Mouse (Mus musculus) kidney, adult 18-20 months (tissue): ENCODE measurements around the gene Tcf21.

ENCODE experiments used
- DNase-seq: peaks from one replicate; pipeline ENCODE4 v3.0.0; 2021

Gene Tcf21

GRCm38 (mm10) chr10:22819871-22820590 is at the start of gene Tcf21:
Tcf21 (minus strand) TSS chr10:22820174.
- DNase-seq: peak; percentile 46

GRCm38 (mm10) chr10:22868386-22868918 is 48.5 kb upstream of the Tcf21 start:
- no peak for DNase-seq

GRCm38 (mm10) chr10:22867210-22867609 is 47.2 kb upstream of the Tcf21 start:
- no peak for DNase-seq

DNA sequence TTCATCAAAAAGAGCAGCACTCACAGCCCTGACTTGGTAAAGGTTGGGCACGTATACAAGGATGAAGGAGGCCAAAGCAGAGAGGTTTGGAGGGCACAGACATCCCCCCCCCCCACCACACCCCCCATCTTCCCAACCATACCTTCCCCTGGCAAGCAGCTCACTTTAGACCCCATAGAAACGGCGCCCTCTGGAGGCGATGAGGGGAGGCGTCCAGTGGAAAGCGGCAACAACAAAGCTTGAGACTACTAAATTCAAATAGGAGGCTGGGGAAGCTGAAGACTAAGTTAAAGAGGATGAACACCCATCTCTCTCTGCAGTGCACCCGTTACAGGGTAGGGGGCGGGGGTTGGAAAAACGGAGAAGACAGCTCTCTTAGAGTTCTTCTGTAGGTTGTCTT is 38.1 kb upstream of the Tcf21 start:
- no peak for DNase-seq

DNA sequence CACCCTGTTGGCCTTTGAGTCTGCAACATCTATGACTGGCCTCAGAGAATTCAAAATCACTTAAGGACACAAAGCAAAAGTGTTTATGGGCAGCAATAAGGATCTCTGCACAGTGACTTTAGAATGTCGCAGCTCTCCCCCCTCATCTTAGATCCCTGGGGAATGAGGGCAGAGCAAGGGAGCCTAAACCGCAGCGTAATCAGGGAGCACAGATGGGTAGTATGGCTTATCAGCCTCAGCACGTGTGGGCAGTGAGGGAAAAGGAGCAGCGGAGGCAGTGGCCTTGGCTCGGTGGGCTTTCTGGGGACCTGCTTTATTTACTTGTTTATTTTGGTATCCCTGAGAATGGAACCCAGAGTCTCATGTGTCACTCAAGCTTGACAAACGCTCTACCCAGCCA is 34.4 kb upstream of the Tcf21 start:
- no peak for DNase-seq

- no peak for DNase-seq
These were observed 25.4 kb upstream of the Tcf21 start for GRCm38 (mm10) chr10:22845351-22845750.

GRCm38 (mm10) chr10:22844731-22845130 is 24.8 kb upstream of the Tcf21 start:
- no peak for DNase-seq

GRCm38 (mm10) chr10:22843440-22844361 is 23.7 kb upstream of the Tcf21 start:
- DNase-seq: no peak

GRCm38 (mm10) chr10:22842781-22843439 is 22.9 kb upstream of the Tcf21 start:
- DNase-seq: no peak

GRCm38 (mm10) chr10:22842113-22842512 is 22.1 kb upstream of the Tcf21 start:
- no peak for DNase-seq

DNA sequence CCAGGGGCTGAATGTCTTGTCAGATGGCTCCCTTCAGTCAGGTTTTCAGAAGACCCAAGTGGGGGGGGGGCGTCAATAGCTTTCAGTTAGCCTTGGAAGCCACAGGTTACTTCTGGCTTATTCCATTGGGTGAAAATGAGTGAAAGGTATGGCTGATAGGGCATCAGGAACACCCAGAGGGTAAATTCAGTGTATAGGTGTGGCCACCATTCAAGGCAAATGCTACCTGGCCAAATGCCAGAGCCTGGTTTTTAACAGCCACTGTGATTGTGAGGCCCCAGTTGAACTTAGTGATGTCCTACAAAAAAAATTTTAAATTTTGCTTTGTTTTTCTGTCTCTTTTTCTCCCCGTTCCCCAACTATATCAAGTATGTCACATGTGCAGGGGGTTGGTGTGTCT is 6.3 kb upstream of the Tcf21 start:
- no peak for DNase-seq

- no peak for DNase-seq
These were observed 2.9 kb upstream of the Tcf21 start for GRCm38 (mm10) chr10:22822896-22823295.

- no peak for DNase-seq
These were observed 2.5 kb upstream of the Tcf21 start for GRCm38 (mm10) chr10:22822486-22822885.

GRCm38 (mm10) chr10:22821709-22822108 is 1.7 kb upstream of the Tcf21 start:
- no peak for DNase-seq

GRCm38 (mm10) chr10:22821267-22821666 is 1.3 kb upstream of the Tcf21 start:
- DNase-seq: no peak

DNA sequence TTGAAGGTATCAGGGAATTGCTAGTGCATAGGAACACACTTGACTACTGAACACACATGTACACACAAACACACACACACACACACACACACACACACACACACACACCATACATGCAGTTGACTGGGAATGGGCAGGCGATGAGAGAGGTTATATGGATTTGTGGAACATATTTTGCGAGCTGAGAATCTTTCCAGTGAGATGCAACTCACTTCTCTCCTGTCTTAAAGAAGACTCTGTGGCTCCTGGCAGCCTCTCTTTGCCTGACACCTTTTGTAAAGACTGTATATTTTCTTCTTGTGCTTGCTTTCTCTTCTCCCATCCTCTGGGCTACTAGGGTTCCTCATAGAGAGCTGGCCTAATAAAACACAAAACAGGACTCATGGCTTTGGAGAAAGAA is 867 bp upstream of the Tcf21 start:
- no peak for DNase-seq

DNA sequence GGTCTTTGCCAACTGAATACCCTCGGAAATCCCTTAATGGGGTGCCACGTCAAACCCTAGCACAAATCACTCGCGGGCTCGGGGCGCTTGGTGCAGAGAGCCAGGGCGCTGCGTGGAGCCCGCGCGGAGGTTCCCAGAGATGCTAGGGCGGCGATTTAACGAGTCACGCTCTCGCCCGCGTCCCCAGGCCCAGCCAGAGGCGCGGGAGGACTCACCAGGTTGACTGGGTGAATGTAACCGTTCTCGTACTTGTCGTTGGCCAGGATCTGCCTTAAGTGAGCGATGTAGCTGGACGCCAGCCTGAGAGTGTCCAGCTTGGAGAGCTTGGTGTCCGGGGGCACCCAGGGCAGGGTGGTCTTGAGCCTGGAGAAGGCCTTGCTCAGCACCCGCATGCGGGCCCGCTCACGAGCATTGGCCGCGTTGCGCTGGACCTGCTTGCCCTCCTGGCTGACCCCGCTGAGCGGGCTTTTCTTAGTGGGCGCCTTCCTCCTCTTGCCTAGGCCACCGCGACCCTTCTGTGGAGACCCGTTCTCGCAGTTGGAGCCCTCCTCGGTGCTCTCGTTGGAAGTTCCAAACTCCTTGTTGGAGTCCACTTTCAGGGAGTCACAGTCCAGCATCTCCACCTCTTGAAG is 619 bp downstream of the Tcf21 start:
- no peak for DNase-seq

- no peak for DNase-seq
These were observed 1.3 kb downstream of the Tcf21 start for GRCm38 (mm10) chr10:22818600-22819238.

DNA sequence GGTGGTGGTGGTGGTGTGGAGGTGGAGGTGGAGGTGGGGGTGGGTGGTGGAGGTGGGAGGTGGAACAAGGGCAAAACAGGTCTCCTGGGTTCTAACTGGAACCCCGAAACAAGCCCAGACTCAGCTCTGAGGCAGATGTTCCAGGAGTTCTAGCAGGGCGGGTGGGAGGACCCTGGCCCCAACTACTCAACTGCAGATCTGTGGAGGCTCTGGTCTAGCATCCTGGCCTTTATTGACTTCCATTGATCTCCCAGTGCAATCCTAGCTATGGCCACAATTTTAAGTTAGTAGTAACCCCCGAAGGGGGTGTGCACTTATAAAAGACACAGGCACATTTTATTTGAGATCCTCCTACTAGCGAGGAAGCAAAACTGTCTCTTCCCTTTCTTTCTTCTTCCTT is 2.0 kb downstream of the Tcf21 start:
- no peak for DNase-seq

GRCm38 (mm10) chr10:22817561-22817960 is 2.4 kb downstream of the Tcf21 start:
- DNase-seq: no peak

GRCm38 (mm10) chr10:22816237-22816762 is 3.7 kb downstream of the Tcf21 start:
- no peak for DNase-seq
